Mouse (Mus musculus) lung, postnatal 0 days (tissue): ENCODE results near the gene Wnt2.

Experiments
- CTCF ChIP-seq: IDR thresholded peaks from 2 replicates; pipeline ENCODE4 v1.5.1; 2016; ENCODE audit warnings: antibody characterized with exemption, mild to moderate bottlenecking
- EP300 ChIP-seq: IDR thresholded peaks from 2 replicates; pipeline ENCODE4 v1.6.1; 2016; ENCODE audit warnings: antibody characterized with exemption, mild to moderate bottlenecking, control low read depth

DNA sequence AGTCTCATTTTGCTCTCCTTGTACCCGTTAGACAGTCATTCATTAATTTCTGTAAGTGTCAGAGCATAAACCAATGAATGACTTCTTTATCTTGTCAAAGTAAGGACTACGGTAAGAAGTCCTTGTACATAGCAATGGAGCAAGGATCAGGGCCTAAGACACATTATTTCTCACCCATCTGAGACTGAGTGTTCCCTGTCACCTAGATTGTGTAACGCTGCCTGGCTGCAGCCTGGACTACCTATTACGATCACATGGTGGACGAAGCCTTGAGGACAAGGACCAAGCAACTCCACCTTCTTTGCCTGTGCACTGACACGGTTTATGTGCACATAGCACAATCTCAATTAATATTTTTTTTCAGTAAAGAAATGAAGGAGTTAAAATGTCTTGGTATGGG, 28.3 kb downstream of the Wnt2 start:
- TF ChIP-seq EP300 (no peak), CTCF (no peak)
